Mouse (Mus musculus): Measurements from ENCODE around the gene Foxo4. TPM values are rescaled to one million over a fixed set of nuclear protein-coding genes. Genes with fewer than 3 reads are reported as not detected.

Foxo4 gene
- 16.7 and 20.4 TPM in 2 replicates for total RNA-seq (2015; ENCODE audit: low replicate concordance)
- 51.1 and 81.5 TPM in 2 replicates for total RNA-seq (2017; ENCODE audit: low replicate concordance)

GRCm38 (mm10) chrX:101253952-101254729 is at the start of gene Foxo4:
Gene Foxo4, plus strand, starts transcription at chrX:101254528.
- peak; percentile 95 for ATAC-seq (replicated peaks; ENCODE audit: low FRiP score, poor library complexity, severe bottlenecking)

- peak; percentile 92 for ATAC-seq (replicated peaks; ENCODE audit: low FRiP score, poor library complexity, severe bottlenecking)
These were observed 32.2 kb upstream of the Foxo4 start, which contains the start of gene Snx12 for GRCm38 (mm10) chrX:101221834-101222795. Gene Snx12, minus strand, starts transcription at chrX:101222563.

GRCm38 (mm10) chrX:101222796-101223162 is 31.5 kb upstream of the Foxo4 start:
- no peak for ATAC-seq (replicated peaks; ENCODE audit: low FRiP score, poor library complexity, severe bottlenecking)

- no peak for ATAC-seq (replicated peaks; ENCODE audit: low FRiP score, poor library complexity, severe bottlenecking)
These were observed 9.3 kb upstream of the Foxo4 start for GRCm38 (mm10) chrX:101245011-101245410.

- peak; percentile 49 for ATAC-seq (replicated peaks; ENCODE audit: low FRiP score, poor library complexity, severe bottlenecking)
These were observed 412 bp downstream of the Foxo4 start for GRCm38 (mm10) chrX:101254740-101255139.

GRCm38 (mm10) chrX:101256603-101257002 is 2.3 kb downstream of the Foxo4 start:
- no peak for ATAC-seq (replicated peaks; ENCODE audit: low FRiP score, poor library complexity, severe bottlenecking)

- no peak for ATAC-seq (replicated peaks; ENCODE audit: low FRiP score, poor library complexity, severe bottlenecking)
These were observed 6.4 kb downstream of the Foxo4 start for GRCm38 (mm10) chrX:101260441-101261325.

- ATAC-seq (replicated peaks; ENCODE audit: low FRiP score, poor library complexity, severe bottlenecking): no peak
These were observed 9.6 kb downstream of the Foxo4 start, which contains the start of gene Gm614 for GRCm38 (mm10) chrX:101263892-101264291. Gene Gm614, minus strand, starts transcription at chrX:101263992.

GRCm38 (mm10) chrX:101266631-101267030 is 12.3 kb downstream of the Foxo4 start:
- no peak for ATAC-seq (replicated peaks; ENCODE audit: low FRiP score, poor library complexity, severe bottlenecking)

GRCm38 (mm10) chrX:101268025-101268754 is 13.9 kb downstream of the Foxo4 start, which contains the start of gene Il2rg:
Gene Il2rg, minus strand, starts transcription at chrX:101268255.
- no peak for ATAC-seq (replicated peaks; ENCODE audit: low FRiP score, poor library complexity, severe bottlenecking)

- ATAC-seq (replicated peaks; ENCODE audit: low FRiP score, poor library complexity, severe bottlenecking): no peak
These were observed 14.4 kb downstream of the Foxo4 start, which contains the start of gene Gm20489 for GRCm38 (mm10) chrX:101268755-101269124. Gene Gm20489, minus strand, starts transcription at chrX:101269023.

- 0 out of 2 replicates have a peak, but pooled peaks have one; percentile 7 for ATAC-seq (replicated peaks; ENCODE audit: low FRiP score, poor library complexity, severe bottlenecking)
These were observed 19.1 kb downstream of the Foxo4 start for GRCm38 (mm10) chrX:101273410-101273809.

- ATAC-seq (replicated peaks; ENCODE audit: low FRiP score, poor library complexity, severe bottlenecking): peak; percentile 98
These were observed 19.8 kb downstream of the Foxo4 start, which contains the start of gene Med12 for GRCm38 (mm10) chrX:101273875-101274738. Gene Med12, plus strand, starts transcription at chrX:101274030.

GRCm38 (mm10) chrX:101282813-101283212 is 28.5 kb downstream of the Foxo4 start:
- ATAC-seq (replicated peaks; ENCODE audit: low FRiP score, poor library complexity, severe bottlenecking): no peak

GRCm38 (mm10) chrX:101285534-101285933 is 31.2 kb downstream of the Foxo4 start:
- peak; percentile 58 for ATAC-seq (replicated peaks; ENCODE audit: low FRiP score, poor library complexity, severe bottlenecking)

GRCm38 (mm10) chrX:101285953-101286670 is 31.8 kb downstream of the Foxo4 start:
- no peak for ATAC-seq (replicated peaks; ENCODE audit: low FRiP score, poor library complexity, severe bottlenecking)

- peak; percentile 84 for ATAC-seq (replicated peaks; ENCODE audit: low FRiP score, poor library complexity, severe bottlenecking)
These were observed 33.2 kb downstream of the Foxo4 start for GRCm38 (mm10) chrX:101287543-101287942.

Data from erythroblast, adult 5-6 weeks (primary cell).